Mouse (Mus musculus) duodenum, adult 2 months (tissue): Measurements from ENCODE around the gene Kif21b. TPM values are rescaled to one million over a fixed set of nuclear protein-coding genes. Genes with fewer than 3 reads are reported as not detected.

ENCODE experiments used
- polyA plus RNA-seq: library from polyadenylated mRNA; depleted of rRNA; stranded (reverse); fragments of >200 nt; gene quantifications from 2 replicates; pipeline ENCODE4 v1.2.3, GENCODE M21; 2012; ENCODE audit warnings: low replicate concordance; rRNA removed

Gene Kif21b
- polyA plus RNA-seq, result 16.4 and 18.7 TPM in 2 replicates

DNA sequence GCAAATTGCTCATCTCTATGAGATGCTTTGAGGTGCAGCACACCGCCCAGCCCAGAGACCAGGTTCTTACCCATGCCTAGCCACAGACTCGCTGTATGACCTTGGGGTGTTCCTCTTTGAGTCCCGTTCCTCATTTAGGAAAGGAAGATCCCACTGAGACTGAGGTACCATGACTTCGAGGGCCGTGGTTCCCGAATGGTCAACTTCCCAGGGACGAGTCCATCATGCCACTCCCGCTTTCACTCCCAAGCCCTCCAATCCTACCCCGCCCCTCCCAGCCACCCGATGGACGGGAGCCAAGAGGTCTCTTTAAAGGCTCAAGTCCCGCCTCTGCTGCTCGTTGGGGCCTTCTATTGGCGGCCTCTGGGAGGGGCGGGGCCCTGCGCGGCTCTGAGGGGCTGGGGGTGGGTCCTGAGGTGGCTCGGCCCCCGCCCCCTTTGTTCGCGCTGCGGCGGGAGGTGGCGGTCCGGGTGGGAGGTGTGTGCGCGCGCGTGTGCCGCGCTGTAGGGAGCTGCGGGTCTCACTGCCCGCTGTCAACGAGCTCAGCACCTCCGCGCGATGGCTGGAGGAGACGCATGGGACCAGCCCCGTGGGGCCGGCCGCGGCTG, at the start of gene Kif21b:
Kif21b (plus strand) TSS at position 439 of the 608 bp plus-strand sequence.

DNA sequence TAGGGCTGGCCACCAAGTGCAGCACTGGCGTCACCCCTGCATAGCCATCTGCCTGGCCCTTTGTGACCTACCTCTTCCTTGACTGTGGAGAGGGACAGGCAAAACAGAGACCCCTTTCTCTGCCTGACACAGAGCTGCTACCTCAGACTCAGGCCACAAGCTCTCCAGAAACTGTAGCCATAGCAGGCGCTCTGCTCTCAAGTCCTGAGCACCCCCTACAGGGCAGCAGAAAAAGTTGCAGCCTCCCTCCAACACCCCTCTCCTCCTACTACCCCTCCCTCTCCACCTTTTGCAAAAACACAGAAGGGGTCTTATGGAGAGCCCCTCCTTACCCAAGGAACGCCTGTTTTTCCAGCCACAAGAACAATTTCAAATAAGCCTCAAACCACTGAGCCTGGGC, 81.6 kb downstream of the Kif21b start, which contains the start of gene Mroh3:
Mroh3 (minus strand) TSS at position 26 of the 400 bp plus-strand sequence.

Other genes with a start within 250 kb of the Kif21b start
- 4.5 and 9.0 TPM in 2 replicates for gene Pkp1, start 212.2 kb upstream of the Kif21b start, polyA plus RNA-seq
- 0.07 TPM in 1 of 2 replicates, not detected in the other for gene Igfn1, start 125.0 kb upstream of the Kif21b start, polyA plus RNA-seq
- 22.3 and 33.2 TPM in 2 replicates for gene Tmem9, start 123.2 kb upstream of the Kif21b start, polyA plus RNA-seq
- not detected in 2 replicates for gene Ascl5, start 80.6 kb upstream of the Kif21b start, polyA plus RNA-seq
- 2.1 and 2.7 TPM in 2 replicates for gene Cacna1s, start 78.6 kb upstream of the Kif21b start, polyA plus RNA-seq
- 1.1 and 1.5 TPM in 2 replicates for gene Mroh3, start 81.4 kb downstream of the Kif21b start, polyA plus RNA-seq
- 42.7 and 53.8 TPM in 2 replicates for gene Inava, start 102.9 kb downstream of the Kif21b start, polyA plus RNA-seq
- 0.36 TPM in 1 of 2 replicates, not detected in the other for gene Gpr25, start 129.5 kb downstream of the Kif21b start, polyA plus RNA-seq
- gene Camsap2, start 214.7 kb downstream of the Kif21b start, polyA plus RNA-seq, result 0.76 and 2.7 TPM in 2 replicates